Mouse (Mus musculus): ENCODE data around the gene Aip. TPM values are rescaled to one million over a fixed set of nuclear protein-coding genes. Genes with fewer than 3 reads are reported as not detected.

Gene Aip
- polyA plus RNA-seq, 1 experiment from 2014 or later, result 47.0 TPM

DNA sequence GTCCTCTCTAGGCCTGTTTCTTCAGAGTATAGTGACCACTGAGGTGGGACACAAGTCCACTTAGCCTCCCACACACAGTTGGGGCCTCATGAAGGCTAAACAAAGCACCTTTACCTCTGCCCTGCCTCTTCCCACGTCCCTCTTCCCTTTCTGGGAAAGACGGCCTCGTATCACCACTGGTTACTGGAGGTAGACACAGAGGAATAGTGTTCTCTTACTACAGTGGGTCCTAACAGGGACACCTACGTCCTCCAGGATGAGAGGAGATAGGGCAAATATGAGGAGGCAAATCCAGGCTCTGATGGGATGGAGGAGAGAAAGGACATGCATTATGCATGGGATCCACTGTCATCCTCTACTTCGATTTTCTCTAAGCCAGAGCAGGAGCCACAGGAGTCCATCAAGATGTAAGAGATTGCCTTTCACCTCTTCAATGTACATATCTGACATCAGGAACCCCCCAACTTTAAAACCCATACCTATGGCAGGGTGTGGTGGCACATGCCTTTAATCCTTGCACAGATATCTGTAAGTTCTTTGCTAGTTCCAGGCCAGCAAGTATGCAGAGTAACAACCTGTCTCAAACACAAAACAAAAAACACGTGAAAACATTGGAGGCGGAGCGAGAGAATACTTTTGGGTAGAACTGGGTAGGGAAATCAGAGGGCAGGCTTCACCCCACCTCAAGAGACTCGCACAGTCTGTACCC lies 22.3 kb upstream of the Aip start:
- Histone ChIP-seq H3K9ac (ENCODE audit: low read length) (peak overlapping the region; percentile 56), H3K4me1 (replicated peaks; ENCODE audit: control insufficient read depth, insufficient read depth) (no peaks in the 10 kb centered on the region), H3K27ac (replicated peaks) (peak overlapping the region; percentile 58; the same call in 1 of the 2 replicates), H3K27me3 (ENCODE audit: control insufficient read depth, insufficient read depth, low read length) (no peaks in the 10 kb centered on the region), H3K4me2 (replicated peaks; ENCODE audit: low read depth) (peak overlapping the region; percentile 69), H3K9me3 (ENCODE audit: control insufficient read depth, low read length) (no peaks in the 10 kb centered on the region), H3K36me3 (ENCODE audit: control insufficient read depth, insufficient read depth, low read length) (peaks cover 5% of the 10 kb centered on the region; the same call in 1 of the 2 replicates), H3K4me3 (ENCODE audit: low read depth, low read length) (peak overlapping the region; percentile 91)
- ATAC-seq (ENCODE audit: low FRiP score, low TSS enrichment) (no peak; the same call in 1 of the 2 replicates), DNase-seq (ENCODE audit: low spot score) (no peak)
- 39% methylated on average over 9 of the region's 9 CpGs for WGBS
- TF ChIP-seq EP300 (optimal IDR thresholded peaks at IDR 0.05), result no peak
- no peak for TF ChIP-seq CTCF (IDR thresholded peaks at IDR 0.05; ENCODE audit: low read depth)

DNA sequence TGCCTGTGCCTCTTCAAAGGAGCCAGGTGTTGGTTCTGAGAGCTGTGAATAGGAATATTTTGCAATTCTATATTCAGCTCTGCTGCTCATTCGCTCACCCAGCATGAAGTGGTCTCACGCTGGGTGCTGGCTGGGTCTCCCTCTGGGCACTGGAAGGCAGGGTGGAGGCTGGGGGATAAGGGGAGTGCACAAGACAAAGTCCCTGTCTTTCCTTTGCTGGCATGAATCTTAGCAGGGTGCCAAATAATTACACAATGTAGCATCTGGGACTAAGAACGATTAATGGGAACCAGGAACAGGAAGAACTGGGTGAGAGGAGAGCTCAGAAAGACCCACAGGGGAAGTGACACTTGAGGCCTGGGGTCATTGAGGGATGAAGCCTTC lies 21.4 kb upstream of the Aip start:
- TF ChIP-seq EP300 (optimal IDR thresholded peaks at IDR 0.05), result no peak
- TF ChIP-seq CTCF (IDR thresholded peaks at IDR 0.05; ENCODE audit: low read depth), result no peak
- no peak for DNase-seq (ENCODE audit: low spot score)
- WGBS, result 67% methylated on average over 3 of the region's 3 CpGs

DNA sequence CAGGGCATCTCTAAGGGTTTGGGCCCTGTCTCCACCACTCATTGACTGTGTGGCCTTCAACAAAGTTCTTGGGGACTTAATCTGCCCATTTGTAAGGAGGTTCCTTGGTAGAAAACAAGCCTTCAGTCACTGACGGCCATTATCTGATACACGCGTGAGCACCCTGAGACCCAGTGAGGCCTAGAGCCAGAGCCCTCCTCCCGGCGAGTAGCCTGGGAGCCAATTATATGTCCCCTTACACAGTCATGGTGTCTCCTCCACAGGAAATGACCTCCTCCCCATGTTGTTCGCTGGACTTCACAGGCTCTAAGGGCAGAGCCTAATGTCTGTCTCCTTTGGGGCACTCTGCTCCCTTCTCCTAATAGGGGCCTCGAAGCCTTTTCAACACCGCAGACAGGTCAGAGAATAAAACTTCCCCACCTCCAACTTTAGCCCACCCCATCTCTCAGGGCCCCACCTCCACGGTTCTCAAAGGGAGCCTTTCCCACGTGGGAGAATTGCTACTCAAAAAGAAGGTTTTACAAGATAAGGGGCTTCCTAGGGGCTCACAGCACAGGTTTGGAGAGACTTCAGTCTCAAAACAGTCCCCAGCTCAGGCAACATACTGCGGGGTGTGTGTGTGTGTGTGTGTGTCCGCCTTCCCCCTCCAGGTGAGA lies 20.8 kb upstream of the Aip start:
- no peak overlapping the region for H3K4me2 ChIP-seq (replicated peaks; ENCODE audit: low read depth)
- ATAC-seq (ENCODE audit: low FRiP score, low TSS enrichment) (no peak), DNase-seq (ENCODE audit: low spot score) (no peak)
- TF ChIP-seq CTCF (IDR thresholded peaks at IDR 0.05; ENCODE audit: low read depth), result no peak
- TF ChIP-seq EP300 (optimal IDR thresholded peaks at IDR 0.05), result no peak
- no peak overlapping the region for H3K27ac ChIP-seq (replicated peaks)
- no peaks in the 10 kb centered on the region for H3K9me3 ChIP-seq (ENCODE audit: control insufficient read depth, low read length)
- H3K4me3 ChIP-seq (ENCODE audit: low read depth, low read length), result no peak overlapping the region
- H3K36me3 ChIP-seq (ENCODE audit: control insufficient read depth, insufficient read depth, low read length), result peaks cover 5% of the 10 kb centered on the region; the same call in 1 of the 2 replicates
- H3K9ac ChIP-seq (ENCODE audit: low read length), result no peak overlapping the region
- no peaks in the 10 kb centered on the region for H3K27me3 ChIP-seq (ENCODE audit: control insufficient read depth, insufficient read depth, low read length)
- WGBS, result 72% methylated on average over 12 of the region's 12 CpGs
- H3K4me1 ChIP-seq (replicated peaks; ENCODE audit: control insufficient read depth, insufficient read depth), result no peaks in the 10 kb centered on the region

More for the DNA sequence above, 21.4 kb upstream of the Aip start:
- Histone ChIP-seq H3K36me3 (ENCODE audit: control insufficient read depth, insufficient read depth, low read length) (peaks cover 5% of the 10 kb centered on the region; the same call in 1 of the 2 replicates), H3K4me2 (replicated peaks; ENCODE audit: low read depth) (no peak overlapping the region), H3K27me3 (ENCODE audit: control insufficient read depth, insufficient read depth, low read length) (no peaks in the 10 kb centered on the region), H3K4me3 (ENCODE audit: low read depth, low read length) (no peak overlapping the region), H3K4me1 (replicated peaks; ENCODE audit: control insufficient read depth, insufficient read depth) (no peaks in the 10 kb centered on the region), H3K27ac (replicated peaks) (no peak overlapping the region), H3K9me3 (ENCODE audit: control insufficient read depth, low read length) (no peaks in the 10 kb centered on the region), H3K9ac (ENCODE audit: low read length) (no peak overlapping the region)
- no peak for ATAC-seq (ENCODE audit: low FRiP score, low TSS enrichment)

DNA sequence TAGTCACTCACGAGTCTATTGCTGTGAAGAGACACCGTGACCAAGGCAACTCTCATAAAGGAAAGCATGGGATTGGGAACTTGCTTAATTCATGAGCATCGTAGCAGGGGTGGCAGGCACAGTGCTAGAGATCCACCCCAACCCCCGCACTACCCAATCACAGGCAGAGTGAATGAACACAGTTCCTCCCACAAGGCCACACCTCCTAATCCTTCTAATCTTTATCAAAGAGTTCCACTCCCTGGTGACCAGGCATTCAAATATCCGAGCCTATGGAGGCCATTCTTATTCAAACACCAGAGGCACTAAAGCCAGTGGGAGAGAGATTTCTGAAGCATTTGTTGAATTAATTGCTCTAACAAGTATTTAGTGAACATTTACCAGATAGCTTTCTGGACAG lies 20.3 kb upstream of the Aip start:
- TF ChIP-seq CTCF (IDR thresholded peaks at IDR 0.05; ENCODE audit: low read depth), result no peak
- no peak for TF ChIP-seq EP300 (optimal IDR thresholded peaks at IDR 0.05)
- no peak for ATAC-seq (ENCODE audit: low FRiP score, low TSS enrichment)

DNA sequence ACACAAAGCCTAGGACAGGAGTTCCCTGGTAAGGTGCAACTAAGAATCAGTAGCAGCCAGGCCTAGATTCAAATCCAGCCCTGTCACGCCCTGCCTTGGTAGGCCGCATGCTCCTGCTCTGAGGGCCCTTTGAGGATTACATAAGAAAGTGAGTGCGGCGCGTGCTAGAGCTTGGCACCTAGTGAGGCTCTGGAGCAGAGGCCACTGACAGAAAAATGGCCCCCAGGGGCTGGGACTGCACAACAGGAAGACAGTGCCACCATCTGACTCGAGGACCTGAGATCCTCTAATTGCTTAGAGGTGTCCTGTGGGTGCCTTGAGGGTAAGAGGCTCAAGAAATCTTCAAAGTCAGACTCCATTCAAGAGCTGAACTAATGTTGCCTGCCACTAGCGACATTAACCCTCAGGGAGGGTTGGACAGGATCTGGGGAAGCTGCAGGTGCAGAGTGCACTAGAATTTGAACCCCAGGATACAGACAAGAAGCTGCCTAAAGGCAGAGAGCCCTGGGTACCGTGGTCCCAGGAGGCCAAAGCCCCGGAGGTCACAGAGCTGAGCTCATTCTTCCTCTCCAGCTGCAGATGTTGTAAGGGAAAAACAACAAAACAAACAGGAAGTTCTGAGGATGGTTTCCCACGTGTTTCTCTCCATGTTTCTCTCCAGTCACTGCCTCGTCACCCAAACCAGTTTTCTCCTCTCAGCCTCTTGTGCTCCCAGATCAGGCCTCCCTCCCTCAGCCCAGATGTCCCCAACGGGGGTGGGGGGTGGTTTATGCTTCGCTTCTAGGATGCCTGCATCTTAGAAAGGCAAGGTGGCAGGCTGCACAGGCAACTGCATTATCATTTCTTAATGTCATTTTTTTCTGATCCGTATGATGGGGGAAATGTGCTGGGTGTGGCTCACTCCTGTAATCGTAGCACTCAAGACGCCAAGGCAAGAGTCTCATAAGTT lies 19.2 kb upstream of the Aip start:
- H3K9me3 ChIP-seq (ENCODE audit: control insufficient read depth, low read length), result no peaks in the 10 kb centered on the region
- TF ChIP-seq CTCF (IDR thresholded peaks at IDR 0.05; ENCODE audit: low read depth) (no peak), EP300 (optimal IDR thresholded peaks at IDR 0.05) (no peak)
- H3K27ac ChIP-seq (replicated peaks), result no peak overlapping the region
- H3K4me1 ChIP-seq (replicated peaks; ENCODE audit: control insufficient read depth, insufficient read depth), result no peaks in the 10 kb centered on the region
- H3K4me3 ChIP-seq (ENCODE audit: low read depth, low read length), result no peak overlapping the region
- ATAC-seq (ENCODE audit: low FRiP score, low TSS enrichment), result no peak
- no peak for DNase-seq (ENCODE audit: low spot score)
- WGBS, result 74% methylated on average over 16 of the region's 16 CpGs
- H3K27me3 ChIP-seq (ENCODE audit: control insufficient read depth, insufficient read depth, low read length), result no peaks in the 10 kb centered on the region
- no peak overlapping the region for H3K9ac ChIP-seq (ENCODE audit: low read length)
- no peak overlapping the region for H3K4me2 ChIP-seq (replicated peaks; ENCODE audit: low read depth)
- no peaks in the 10 kb centered on the region for H3K36me3 ChIP-seq (ENCODE audit: control insufficient read depth, insufficient read depth, low read length)

More for the DNA sequence above, 20.3 kb upstream of the Aip start:
- Histone ChIP-seq H3K27me3 (ENCODE audit: control insufficient read depth, insufficient read depth, low read length) (no peaks in the 10 kb centered on the region), H3K4me1 (replicated peaks; ENCODE audit: control insufficient read depth, insufficient read depth) (no peaks in the 10 kb centered on the region), H3K4me3 (ENCODE audit: low read depth, low read length) (no peak overlapping the region), H3K9me3 (ENCODE audit: control insufficient read depth, low read length) (no peaks in the 10 kb centered on the region), H3K27ac (replicated peaks) (no peak overlapping the region), H3K36me3 (ENCODE audit: control insufficient read depth, insufficient read depth, low read length) (peaks cover 5% of the 10 kb centered on the region; the same call in 1 of the 2 replicates), H3K9ac (ENCODE audit: low read length) (no peak overlapping the region), H3K4me2 (replicated peaks; ENCODE audit: low read depth) (no peak overlapping the region)
- 88% methylated on average over 5 of the region's 5 CpGs for WGBS
- no peak for DNase-seq (ENCODE audit: low spot score)

Data from stomach, postnatal 0 days (tissue).